Mouse (Mus musculus) mouse trophoblast stem cell (cell line): ENCODE results near the gene Rorc.

Experiments used
- in situ Hi-C, 2 experiments: fragments of 300-500 bp; cut with MseI, MboI; formaldehyde crosslinking; loops; 2 replicates in 1 of 2; 3 replicates in 1 of 2; pipeline ENCODE4 v1.15.1; 2025

Gene Rorc

GRCm38 (mm10) chr3:94430980-94431379 is 58.4 kb downstream of the Rorc start:
- in situ Hi-C loops: no loop called here

GRCm38 (mm10) chr3:94434305-94434704 is 61.7 kb downstream of the Rorc start:
- in situ Hi-C loops: no loop called here

- in situ Hi-C loops: no loop called here
Observed at GRCm38 (mm10) chr3:94436420-94436819, 63.8 kb downstream of the Rorc start.

GRCm38 (mm10) chr3:94441182-94441581 is 68.6 kb downstream of the Rorc start:
- in situ Hi-C loops: no loop called here

- in situ Hi-C loops: no loop called here
Observed at GRCm38 (mm10) chr3:94442951-94443596, 70.5 kb downstream of the Rorc start, which contains the start of gene Mrpl9. Mrpl9 (plus strand) TSS chr3:94443318.

GRCm38 (mm10) chr3:94443597-94443964 is 71.0 kb downstream of the Rorc start, which contains the start of gene Oaz3:
Oaz3 (minus strand) TSS chr3:94443915.
- in situ Hi-C loops: no loop called here
